Mouse (Mus musculus) ovary, adult 18-20 months (tissue): ENCODE results near the gene Rap1a.
"Not testable (repeated sequence)": the region's sequence is repeated elsewhere in the genome, so short reads cannot be mapped to it uniquely, and the experiment has no call there.

Source experiments
- DNase-seq: peaks from one replicate; pipeline ENCODE4 v3.0.0; 2022; ENCODE audit warnings: low spot score, mixed read lengths

The Rap1a gene

DNA sequence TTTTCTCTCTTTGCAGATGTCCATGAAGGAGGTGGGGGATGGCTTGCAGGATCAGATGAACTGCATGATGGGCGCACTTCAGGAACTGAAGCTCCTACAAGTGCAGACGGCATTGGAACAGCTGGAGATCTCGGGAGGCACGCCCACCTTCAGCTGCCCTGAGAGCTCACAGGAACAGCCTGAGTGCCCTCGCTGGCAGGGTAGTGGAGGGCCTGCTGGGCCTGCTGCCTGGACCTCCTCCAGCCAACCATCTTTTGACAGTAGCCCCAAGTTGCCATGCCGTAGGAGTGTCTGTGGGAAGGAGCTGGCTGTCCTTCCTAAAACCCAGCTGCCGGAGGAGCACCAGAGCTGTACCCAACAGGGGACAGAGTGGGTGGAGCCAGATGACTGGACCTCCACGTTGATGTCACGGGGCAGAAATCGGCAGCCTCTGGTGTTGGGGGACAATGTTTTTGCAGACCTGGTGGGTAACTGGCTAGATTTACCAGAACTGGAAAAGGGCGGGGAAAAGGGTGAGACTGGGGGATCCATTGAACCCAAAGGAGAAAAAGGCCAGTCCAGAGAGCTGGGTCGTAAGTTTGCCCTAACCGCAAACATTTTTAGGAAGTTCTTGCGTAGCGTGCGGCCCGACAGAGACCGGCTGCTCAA is 84.7 kb downstream of the Rap1a start:
- no peak for DNase-seq

DNA sequence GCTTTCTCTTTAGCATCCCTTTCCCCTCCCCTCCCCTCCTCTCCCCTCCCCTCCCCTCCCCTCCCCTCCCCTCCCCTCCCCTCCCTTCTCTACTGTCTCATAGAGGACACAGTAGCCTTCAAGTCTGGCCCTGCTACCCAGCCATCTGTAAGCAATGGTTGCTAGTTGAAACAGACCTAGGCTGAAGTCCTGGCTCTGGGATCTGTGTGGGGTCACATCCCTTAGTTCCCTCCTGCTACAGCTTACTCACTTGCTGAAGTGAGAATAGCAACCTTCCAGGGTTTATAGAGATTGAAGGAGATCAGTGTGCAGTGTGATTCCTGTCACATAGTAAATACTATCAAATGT is 86.3 kb downstream of the Rap1a start:
- no peak for DNase-seq

DNA sequence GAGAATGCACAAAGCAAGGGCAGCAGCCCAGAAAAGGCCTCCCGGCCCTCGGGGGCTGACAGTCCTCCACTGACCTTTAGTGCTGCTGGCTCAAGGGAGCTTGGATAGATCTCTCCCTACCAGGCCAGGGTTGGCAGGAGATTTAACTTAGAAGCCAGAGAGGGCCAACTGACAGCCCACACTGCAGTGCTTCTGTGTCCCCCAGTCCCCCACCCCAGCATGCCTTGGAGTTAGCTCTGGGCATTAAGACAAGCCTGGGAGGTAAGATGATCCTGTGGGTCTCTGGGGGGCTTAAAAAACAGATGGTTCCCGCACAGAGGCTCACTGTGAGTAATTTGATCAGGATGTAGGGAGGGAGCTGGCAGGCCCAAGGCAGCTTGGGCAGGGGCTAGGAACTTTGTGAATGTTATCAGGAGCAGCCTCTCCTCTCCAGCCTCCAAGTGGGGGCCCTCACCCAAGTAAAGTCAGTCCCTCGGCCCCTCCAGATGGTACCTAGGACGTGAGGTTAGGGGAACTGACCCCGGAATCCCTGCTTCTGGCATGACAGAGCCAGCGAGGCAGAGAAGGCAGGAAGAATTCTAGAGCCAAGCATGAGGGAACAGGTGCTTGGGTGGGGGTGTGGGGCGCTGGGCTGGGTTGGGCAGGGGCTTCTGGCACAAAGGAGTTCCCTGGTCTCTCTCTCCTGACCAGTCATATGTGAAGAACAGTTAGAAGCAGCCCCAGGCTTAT is 86.9 kb downstream of the Rap1a start:
- DNase-seq = no peak

DNA sequence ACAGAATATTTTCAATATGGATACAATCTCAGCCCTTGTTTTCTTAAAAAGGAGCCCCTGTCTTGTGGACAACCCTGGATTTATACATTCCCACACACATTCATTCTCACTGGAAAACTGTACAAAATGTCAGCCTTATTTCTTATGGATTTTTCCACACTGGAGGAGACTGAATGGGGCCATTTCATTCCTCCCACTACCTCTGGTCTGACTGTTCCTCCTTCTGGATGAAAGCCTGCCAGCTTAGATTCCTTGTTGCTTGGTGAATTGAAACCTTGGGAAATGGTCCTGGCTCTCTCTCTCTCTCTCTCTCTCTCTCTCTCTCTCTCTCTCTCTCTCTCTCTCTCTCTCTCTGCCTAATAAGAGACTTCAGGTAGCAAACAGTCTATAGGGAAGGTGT is 88.3 kb downstream of the Rap1a start:
- DNase-seq = no peak

DNA sequence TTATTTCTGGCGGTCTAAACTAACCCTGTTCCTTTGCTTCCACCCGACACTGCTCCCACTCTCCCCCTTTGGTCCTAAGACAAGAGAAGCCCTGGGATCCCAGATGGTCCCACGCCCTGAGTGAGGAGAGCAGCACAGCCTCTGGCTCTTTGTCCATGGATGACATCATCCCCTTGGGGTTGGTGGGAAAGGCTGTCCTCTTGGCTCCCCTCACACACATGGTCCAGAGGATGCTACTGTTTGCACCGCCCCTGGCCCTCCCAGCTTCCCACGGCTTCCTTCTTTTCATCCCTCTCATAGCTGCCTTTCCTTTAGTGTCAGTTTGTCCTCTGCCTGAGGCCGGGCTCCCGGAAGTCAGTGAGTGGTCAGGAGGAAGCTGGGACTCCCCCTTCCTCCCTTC is 89.4 kb downstream of the Rap1a start:
- DNase-seq = no peak

DNA sequence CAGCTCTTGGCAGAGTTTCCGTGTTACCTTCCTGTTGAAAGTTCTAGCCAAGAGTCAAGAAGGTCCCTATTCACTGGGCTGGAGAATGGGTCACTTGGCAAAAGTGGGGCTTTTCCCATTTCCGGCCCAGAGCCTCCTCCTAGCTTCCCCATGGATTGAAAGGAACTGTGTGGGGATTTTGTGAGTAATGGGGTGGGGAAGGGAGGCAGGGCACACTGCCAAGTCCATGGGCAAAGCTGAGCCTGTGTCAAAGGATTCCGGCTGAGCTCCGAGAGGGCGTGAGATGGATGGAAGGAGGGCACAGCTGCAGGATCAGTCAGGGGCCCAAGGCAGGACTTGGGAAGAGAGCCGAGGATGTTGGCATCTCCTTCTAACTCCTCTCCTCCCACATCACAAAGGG is 90.9 kb downstream of the Rap1a start:
- DNase-seq = no peak

DNA sequence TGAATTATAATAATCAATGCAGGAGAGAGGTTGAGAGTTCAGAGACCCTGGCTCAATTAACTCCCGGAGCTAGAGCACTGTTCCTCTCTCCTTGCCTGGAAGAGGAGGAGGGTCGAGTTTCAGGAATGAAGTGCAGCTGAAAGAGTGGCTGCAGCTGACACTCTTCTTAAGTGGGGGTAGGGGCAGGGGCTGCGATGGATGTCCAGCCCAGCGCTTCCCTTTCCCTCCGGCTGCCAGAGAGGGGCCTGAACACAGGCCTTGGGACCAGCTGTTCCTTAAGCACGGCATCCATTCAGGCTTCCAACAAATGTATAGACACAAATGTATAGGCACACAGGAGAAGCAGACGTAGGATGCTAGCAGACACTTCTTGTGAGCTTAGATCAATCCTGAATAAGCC is 93.5 kb downstream of the Rap1a start:
- DNase-seq = no peak

DNA sequence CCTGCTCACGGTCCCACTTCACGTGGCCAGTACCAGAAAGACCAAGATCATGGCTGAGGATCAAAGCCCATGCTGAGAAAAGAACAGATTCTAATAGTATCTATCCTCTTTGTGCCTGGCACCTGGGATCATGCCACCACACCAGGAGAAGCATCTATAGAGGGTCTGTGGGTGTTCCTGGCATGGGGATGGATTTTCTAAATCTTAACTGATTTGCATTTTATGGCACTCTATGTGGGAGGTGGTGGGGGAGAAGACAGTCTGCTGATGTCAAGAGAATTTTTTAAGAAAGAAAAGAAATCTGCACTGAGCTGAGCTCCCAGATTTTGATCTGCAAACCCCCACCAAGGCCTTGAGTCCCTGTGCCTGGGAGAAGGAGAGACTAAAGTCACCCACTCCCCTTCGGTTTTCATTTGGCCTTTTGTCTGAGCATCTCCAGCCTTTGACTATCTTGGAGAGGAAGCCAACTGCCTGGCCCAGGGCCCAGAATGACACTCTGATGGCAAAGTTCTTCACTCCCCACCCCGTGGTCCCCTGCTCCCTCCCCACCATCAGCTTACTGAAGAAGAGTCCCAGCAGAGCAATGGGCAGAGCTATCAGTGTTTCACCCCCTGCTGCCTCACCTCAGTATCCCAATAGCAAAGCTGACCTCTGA is 94.6 kb downstream of the Rap1a start:
- DNase-seq = no peak

DNA sequence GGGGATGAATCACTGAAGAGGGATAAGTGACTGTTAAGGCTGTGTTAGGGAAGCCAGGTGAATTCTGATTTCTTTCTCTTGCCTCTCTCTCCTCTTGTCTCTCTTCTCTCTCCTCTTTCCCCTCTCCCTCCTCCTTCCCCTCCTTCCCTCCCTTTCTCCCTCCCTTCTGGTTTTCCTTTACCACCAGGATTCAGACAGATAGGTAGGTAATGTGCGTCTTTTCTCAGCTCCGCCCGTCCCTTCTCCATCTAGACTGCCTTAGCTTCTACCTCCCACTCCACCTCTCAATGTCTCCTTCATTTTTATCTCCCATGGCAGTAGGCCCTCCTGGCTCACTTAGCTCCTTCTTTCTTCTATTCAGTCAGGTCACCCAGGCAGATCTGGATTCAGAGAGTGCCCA is 95.6 kb downstream of the Rap1a start:
- no peak for DNase-seq

DNA sequence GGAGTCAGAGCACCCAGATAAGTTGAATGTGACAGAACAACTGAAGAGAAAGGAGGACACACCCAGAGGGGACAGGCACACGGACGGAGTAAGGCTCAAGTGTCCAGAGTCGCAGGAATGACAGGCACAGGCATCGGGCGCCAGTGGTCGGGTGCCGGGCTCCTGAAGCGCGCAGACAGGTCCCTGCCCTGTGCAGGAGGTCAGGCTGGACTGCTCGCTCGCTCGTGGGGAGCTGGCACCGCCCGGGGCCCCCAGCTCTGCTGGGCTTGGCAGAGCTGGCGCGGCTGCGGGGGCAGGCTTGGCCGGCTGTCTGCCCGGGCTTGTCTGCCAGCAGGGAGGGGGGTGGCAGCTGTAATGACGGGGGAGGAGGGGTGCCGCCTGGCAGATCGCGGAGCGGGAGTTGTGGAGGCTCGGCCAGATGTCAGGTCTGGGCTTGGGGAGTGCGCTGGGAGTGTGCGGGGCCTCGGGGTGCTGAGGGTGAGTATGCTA is 96.0 kb downstream of the Rap1a start:
- DNase-seq = peak; percentile 64

DNA sequence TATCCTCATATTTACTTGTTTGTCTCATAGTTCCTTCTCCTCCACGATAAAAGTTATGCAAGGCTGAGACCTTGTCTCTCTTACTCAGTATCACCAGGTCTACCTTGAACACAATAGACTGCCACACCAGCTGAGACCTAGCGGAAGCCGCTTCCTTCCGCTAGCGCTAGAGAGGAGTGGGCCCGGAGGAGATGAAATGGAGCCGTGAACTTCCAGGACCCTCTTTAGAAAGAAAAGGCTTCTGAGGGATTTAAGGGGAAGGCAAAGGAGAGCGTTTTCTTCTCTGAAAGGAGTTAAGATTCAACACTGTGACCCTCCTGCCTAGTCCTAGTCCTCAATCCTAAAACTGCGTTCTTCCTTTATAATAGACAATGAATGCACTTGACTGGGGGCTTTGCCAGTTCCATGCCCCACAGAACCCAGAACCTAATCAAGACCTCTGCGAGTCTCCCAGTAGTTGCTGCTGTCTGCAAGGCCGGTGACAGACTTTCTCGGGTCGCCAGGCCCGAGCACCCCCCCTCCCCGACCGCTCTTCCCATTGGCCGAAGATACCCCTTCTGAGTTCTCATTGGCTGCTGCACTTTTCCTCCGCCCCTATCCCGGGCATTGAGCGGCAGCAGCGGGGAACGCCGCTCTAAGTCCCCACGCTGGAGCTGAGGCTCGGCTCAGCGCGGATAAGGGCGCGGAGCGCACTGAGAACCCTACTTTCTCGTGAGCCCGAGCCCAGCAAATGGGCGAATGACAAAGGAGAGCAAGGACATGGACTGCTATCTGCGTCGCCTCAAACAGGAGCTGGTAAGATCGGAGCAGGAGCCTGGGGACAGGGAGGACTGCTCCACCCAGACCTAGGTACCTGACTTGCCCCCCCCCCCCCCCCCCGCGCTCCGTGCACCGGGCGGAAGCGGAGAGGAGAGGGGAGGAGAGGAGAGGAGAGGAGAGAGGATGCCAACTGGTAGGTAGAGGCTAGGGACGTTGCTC is 96.8 kb downstream of the Rap1a start, which contains the start of gene Inka2:
Gene Inka2, plus strand, starts transcription at position 569 of the 978 bp plus-strand sequence.
- DNase-seq = peak; percentile 72

DNA sequence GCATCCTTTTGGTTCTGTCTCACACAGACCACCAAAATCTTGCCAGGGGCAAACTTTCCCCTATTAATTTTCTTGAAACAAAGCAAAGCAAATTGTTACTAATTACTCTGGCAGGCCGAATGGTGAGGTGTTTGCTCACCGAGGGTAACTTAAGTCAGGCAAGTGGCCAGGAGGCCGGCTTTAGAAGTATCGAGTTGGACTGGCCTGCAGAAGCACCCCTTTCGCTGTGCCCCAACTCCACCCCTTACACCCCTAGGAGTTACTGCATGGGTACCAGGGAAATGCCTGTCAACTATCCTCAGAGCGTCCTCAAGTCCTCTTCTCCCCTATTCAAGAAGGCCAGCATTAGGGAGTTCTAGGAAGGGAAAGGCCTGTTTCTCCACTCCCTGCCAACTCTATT is 97.6 kb downstream of the Rap1a start:
- DNase-seq = no peak

DNA sequence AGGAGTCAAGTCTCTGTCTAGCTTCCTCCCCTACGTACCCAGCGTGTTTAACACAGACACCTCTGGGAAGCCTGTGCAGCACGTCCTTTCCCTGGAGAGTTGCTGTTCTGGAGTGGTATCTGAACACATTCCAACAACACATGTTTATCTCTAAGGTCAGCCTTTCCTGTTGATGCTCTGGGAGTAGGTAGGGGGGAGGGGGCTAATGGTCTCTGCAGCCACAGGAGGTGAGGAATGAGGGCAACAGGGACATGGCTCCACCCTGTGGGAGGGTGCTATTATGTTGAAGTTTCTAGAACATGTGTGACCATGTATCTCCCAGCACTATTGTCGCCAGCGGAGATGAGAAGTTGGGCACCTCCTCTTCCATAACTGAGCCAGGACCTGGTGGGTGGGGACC is 99.7 kb downstream of the Rap1a start:
- DNase-seq = no peak

DNA sequence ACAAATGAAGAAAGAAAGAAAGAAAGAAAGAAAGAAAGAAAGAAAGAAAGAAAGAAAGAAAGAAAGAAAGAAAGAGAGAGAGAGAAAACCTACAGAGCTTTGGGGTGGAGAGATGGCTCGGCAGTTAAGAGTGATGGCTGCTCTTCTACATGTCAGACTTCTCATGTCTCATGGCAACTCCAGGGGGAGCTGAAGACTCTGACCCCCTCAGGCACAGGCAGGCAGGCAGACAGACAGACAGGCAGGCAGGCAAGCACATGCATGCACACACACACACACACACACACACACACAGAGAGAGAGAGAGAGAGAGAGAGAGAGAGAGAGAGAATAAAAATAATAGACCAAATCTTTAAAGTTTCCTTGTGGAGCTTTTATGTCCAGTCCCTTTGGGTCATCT is 100.3 kb downstream of the Rap1a start:
- DNase-seq = not testable (repeated sequence)

DNA sequence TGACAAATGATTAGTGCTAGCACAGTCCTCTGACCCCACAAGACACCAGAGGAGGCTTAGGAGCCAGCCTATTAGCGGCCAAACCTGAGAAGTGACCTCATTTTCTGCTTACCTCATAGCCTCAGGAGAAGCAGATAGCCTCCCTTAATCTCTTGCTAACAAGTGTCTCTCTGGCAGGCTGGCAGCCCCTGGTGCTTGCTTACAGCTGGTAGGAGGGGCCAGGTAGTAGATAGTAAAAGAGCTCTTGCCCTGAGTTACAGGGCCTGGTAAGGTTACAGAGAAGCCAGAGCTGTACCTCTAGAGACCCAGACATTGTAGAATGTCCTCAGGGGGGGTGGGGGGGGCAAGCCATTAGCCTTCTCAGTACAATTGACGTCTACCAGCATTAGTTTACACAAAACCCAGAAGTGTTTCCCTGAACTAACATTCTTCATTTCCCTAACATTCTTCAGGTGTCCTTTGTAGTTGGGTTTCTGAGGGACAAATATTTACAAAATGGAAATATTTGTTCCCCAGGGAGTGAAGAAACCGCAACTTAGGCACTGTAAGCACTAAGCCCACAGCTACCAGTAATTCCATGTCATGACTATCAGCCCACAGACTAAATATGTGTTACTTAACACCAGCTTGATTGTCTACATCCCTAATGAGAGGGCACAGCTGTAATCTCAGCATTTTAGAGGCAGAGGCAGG is 101.7 kb downstream of the Rap1a start:
- DNase-seq = no peak

DNA sequence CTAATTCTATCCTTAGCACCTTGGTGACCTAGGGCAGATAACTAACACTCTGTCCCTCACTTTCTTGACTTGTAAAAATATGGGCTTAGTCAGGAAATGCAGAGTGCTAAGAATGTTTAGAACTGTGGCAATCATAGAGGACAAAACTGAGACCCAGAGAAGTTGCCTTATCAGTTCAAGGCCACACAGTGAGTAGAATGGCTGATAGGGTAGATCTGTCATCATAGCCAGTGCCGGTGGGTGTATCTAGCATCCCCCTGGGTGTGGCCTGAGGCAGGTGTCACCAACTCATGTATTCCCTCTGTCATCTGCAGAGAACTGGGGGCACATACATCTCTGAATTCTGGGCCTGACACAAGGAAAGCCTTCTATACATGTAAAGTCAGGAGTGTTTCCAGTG is 102.8 kb downstream of the Rap1a start:
- DNase-seq = no peak

DNA sequence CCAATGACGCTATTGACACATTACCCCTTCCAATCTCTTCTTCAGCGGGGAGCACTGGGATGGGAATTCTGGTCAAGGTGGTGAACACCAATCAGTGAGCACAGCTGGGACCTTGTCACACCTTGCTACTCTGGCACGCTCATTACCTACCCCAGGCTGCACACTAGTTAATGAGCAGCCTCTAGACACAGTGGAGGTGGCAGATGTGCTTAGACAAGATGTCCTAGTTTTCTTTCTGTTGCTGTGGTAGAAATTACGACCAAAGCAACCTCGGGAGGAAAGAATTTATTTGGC is 104.0 kb downstream of the Rap1a start:
- no peak for DNase-seq

DNA sequence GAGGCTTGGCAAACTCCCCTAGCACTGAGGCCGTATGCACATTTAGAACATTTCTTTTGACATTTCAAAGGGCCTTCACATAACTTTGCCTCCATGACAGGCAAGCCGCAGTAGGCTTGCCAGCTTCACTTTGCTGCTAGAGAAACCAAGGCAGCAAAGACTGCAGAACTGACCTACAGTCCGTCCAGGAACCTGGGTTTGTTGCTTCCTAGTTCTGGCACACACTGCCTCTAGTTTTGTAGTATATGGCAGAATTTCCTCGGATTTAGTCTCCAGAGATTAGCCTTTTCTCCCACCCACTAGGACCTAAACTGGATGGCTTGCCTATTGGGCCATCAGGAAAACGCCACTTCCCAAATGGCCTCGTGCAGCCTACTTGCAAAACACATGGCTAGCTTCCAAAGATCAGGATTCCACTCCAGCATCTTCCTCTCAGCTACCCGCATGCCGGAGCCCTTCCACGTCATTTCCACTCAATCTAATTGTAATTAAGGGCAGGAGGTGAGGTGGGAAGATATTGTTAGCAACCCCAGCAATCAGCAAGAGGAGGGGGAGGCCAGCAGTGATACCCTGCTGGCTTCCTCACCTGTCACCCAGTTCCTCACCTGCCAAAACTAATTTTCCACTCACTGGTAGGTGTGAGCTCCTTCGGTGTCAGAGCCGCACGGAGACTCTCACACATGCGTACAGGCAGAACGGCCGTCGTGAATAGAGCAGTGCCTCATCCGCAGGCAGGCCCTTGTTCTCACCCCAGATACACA is 104.6 kb downstream of the Rap1a start:
- DNase-seq = no peak

DNA sequence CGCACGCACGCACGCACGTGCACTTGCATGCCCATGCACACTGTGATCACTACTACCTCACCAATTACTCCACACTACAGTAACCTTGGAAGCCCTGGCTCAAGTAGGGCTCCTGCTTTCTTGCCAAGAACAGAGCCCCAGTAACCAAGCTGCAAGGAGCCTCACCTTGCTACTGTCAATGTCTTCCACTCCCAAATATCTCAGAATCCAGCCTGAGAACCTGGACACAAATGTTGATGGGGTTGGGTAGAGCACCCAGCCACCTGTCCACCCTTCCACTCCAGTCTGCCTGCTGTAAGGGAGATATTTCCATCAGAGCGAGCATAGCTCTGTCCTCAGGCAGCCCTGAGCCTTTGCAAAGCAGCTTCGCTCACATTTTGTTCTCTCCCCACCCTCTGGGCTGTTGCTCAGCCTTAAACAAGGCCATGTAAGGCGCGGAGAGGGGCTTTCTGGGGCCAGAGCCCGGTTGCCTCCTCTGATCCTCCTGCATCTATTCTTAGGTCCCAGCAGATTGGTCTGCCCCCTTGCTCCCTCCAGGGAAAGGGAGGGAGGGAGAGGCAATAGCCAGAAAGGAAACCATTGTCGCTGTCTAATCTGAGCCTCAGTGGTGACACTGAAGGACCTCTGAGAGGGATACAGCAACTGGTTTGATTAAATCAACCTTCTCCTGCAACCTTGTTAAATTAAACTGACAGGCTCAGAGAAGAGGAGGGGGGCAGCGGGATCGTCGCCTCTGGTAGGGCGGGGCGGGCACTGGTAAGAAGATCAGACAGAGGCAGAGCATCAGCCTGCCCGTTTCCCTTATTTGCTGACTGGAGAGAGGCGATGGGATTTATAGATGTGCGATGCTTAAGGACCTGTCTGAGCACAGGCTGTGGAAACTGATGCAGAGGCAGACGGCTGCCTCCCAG is 105.4 kb downstream of the Rap1a start:
- no peak for DNase-seq
